Mouse (Mus musculus) A20 (cell line): Measurements from ENCODE around the gene Madd.

Source experiments
- DNase-seq: peaks from one replicate; pipeline ENCODE4 v3.0.0-alpha.2; 2011; ENCODE audit warnings: low read depth, low spot score

Madd gene

DNA sequence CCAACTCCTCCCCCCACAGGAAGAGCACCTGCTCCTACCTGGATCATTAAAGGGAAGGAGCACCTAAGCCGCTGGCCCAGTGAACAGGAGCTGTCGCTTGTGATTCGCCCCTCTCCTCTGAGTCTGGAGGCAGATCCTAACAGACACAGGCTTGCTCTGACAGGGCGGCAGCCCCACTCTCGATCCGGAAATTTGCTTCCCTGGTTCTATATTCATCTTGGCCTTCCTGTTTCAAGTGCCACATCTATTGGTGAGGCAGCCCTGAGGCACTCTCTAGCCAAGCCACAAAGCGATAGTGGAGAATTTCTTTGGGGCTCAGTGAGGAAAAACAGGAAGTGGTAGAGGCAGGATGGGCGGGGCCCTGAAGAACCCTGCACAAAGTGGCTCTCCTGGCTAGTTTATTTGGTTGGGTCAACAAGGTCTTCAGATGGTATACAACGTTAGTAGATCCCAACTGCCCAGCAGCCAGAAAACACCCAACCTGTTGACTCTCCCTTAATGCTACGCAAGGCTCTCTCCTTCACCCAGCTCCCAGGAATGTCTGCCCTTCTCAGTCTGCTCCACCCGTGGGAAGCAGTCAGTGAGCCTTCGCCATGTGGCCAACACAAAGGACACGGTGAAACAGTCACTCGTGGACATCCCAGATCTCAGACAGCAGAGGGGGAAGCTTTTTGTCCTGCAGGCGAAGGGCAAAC is at the start of gene Madd:
Gene Madd (minus strand): TSS at position 127 of the 695 bp plus-strand sequence.
- peak; percentile 77 for DNase-seq

DNA sequence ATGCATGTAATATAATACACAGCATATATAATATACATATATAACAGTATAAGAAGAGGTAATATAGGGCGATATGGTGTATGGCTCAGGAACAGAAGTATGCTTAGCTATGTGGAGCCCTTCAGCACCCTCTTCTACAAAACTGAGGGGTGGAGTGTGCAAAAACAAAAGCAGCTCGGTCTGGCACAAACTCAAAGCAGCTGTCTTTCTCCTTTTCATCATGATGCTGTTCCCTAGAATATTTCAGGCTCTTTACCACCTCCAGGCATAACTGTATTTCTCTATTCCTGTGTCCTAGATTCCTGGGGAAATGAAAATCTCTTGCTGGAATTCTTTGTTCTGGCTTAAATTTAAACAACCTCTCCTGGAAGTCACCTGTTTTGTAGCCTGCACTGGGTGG is 46.1 kb upstream of the Madd start:
- no peak for DNase-seq

DNA sequence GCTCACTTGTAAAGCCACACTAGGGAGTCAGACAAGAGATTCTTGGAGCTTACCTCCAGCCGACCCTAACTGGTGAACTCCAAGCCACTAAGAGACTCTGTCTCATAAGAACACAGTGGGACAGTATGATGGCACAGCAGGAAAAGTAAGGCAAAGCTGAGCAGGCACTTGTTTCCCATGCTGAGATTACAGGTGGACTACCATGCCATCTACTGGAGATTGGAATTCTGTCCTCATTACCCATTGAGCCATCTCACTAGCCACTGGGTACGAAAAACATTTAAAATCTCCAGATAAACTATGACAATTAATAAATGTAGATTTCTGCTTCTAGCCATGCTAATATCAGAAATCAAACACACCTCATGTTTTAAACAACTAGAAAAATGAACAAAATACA is 40.0 kb upstream of the Madd start:
- no peak for DNase-seq

DNA sequence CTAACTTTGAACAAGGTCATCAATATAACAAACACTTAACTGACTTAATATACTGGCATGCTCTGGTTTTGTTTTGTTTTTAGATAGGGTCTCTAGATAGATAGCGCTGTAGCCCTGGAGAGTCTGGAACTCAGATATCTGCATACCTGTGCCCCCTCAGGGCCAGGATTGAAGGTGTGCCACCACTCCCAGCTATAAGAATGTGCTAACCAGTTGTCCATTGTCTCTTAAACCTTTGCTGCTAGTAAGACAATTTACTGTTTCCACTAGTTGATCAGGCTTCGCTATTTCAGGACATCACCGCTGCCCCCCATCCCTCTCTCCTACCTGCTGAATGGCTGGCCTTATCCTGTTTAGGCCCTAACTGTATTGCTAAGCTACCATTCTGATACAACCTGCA is 36.9 kb upstream of the Madd start:
- no peak for DNase-seq

DNA sequence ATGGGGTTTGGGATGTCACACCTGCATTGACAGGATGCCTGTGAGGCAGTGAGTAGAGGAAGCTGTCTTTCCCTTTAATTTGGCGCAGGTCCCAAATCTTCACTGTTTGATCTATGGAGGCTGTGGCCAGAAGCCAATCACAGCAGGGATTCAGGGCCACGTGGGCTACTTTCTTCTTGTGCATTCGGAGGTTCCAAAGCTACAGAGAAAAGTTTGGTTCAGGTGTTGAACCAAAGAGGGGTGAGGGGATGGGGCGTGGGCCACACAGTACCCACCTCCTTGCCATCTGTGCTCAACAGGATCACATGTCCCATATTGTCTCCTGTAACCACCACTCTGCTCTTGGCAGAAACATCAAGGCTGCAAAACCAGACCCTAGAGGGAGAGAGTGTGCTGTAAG is 33.4 kb upstream of the Madd start:
- no peak for DNase-seq

DNA sequence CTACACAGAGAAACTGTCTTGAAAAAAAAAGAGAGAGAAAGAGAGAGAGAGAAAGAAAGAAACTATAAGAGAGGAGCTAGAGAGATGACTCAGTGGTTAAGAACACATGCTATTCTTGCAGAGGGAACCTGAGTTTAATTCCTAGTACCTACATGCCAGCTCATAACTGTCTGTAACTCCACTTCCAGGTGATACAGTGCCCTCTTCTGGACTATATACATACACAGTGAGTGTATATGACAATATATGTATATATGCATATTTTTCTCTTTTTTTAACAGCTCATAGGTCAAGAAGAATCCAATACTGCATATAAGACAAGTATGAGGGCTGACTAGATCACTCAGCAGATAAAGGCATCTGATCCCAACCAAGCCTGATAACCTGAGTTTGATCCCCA is 29.7 kb upstream of the Madd start:
- peak; percentile 17 for DNase-seq

DNA sequence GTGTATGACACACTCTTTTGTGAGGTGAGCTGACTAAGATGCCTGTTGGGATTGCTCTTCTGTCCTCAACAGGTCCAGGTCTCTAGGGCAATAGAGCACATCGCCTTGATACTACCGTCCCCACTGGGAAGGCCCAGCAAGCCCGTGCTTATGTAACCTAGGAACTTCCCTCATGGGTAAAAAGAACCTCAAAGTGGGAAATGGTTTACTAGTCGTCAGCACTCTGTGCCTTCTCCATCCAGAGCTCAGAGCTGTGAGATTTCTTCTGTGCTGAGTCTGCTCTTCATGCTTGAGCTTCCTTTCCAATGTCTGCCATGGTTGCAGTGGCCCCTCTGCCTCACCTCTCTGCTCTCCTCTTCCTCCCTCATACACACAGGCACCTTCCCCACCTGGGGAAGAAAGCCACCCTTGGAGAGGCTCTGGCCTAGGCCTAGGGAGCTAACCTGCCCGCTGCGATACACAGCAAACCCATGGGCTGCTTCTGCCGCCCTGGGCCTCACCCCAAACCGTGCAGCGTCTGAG is 22.7 kb upstream of the Madd start:
- no peak for DNase-seq

DNA sequence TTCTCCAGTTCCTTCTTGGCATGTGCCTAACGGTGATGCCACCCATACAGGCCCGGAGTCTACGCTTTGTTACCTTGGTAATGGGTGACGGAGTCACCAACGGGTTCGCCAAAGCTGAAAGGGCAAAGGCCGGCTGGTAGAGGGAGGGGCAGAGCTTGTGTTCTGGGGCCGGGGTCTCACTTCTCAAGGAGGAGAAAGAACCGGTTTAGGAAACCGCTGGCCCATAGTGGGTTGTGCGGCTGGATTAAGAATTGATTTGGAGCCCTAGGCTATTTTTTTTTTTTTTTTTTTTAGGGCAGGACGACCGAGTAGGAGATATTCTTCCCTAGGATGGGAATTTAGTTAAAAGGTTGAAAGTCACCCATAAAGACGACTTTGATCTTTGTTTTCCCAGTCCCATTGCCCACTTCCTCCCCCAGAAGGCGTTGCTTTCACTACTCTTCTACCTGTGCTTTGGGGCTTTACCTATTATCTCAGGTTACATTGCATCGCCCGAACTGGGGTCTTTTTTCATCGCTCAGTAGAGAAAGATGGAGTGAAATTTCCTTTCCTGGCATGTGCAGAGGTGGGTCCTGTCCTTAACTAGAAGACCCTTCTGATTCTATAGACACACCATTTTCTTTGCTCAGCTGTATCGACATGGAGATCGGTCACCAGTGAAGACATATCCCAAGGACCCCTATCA is 19.5 kb upstream of the Madd start:
- DNase-seq: no peak

DNA sequence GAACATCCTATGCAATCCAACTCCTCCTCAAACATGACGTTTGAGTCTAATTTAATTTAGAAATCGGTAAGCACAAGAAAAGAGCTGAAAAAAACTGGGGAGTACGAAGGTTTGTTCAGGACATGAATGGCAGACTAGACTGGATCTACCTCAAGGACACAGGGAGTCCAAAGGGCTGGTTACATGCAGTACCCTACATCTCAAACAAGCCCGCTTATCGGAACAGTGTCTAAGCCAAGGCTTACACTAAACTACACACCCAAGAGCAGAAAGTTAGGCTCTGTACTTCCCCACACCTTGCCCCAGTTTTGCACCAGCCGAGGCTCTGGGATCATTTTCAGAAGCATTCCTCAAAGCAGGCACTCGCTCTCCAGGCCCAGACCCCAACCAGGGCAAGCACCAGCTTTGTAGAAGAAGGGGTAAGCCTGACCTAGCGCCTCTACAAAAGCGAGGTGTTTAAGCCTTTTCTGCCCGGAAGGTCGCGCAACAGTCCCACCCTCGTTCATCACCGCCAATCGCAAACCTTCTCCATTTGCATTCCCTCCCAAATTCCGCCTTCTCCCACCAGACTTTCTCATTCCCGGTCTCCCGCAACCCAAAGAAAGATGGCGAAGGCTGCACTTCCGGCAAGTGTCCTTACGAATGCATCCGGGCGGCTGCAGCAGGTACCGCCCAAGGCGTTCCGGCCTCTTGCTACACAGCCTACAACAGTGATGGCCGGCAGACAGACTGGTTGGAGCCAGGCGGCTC is 18.8 kb upstream of the Madd start, which contains the start of the genes Nr1h3 and Acp2:
Gene Nr1h3 (minus strand): TSS at position 613 of the 750 bp plus-strand sequence.
Gene Acp2 (plus strand): TSS at position 664 of the 750 bp plus-strand sequence.
- DNase-seq: peak; percentile 95

DNA sequence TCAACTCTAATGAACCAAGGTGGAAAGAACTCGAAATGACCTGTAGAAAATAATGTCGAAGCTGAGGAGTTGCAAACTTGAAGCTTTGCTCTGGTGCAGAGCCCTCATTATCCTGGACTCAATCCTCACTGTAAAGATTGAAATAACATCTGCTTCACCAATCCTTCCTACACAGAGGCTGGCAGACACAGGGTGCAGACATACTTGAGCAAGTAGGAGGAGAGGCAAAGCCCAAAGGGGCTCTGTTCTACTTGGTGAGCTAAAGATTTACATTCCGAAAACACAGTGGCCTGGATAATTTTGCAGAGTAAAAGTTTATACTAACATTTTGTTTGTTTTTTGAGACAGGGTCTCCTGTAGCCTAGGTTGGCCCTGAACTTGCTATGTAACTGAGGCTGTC is 15.3 kb upstream of the Madd start:
- DNase-seq: no peak

DNA sequence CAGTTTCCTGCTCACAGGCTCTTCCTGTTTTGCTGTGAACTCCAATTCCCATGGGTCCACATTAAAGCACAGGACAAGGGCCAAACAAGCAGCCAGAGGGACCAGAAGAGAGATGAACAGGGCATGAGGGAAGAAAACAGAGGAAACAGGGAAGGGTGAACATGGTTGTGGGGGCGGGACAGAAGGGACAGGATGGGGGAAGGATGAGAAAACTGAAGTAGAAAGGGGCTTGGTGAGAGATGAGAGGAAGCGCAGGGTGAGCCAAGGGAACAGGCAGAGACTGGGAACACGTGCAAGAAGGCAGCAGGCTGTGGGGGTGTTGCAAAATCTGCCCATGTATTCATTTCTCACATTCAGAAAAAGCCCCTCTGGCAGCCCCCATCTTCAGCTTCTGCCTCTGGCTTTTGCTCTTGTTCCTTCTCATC is 13.0 kb upstream of the Madd start:
- no peak for DNase-seq

DNA sequence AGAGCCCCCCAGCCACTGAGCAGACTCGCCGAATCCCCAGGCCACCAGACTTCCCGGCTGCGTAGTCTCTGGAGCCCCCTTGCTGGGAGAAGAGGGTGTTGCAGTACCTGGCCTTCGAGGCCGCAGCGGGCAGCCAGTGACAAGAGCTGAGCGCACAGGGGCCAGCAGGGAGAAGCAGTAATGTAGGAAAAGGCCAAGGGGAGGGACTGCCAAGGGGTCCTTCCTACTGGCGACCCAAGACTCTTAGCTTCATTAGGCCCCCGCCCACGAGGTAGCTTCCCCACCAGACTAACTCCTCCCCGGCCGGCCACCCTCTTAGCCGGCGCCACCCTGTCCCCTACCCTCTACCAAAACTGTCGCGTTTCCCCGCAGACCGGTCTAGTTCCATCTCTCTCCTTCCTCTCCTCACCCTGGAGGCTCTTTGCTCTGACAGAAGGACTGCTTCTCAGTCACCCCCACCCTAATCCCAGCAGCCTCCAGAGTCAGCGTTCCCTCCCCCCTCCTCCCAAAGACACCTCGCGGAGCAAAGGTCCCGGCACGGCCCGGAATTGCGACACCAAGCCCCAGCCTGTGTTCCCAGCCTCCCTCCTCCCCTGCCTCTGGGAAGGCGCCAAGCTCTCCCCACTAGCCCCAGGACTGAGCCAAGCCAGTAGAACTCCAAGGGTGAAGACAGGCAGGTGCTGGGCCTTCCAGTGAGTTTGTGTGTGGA is 11.1 kb upstream of the Madd start:
- no peak for DNase-seq

DNA sequence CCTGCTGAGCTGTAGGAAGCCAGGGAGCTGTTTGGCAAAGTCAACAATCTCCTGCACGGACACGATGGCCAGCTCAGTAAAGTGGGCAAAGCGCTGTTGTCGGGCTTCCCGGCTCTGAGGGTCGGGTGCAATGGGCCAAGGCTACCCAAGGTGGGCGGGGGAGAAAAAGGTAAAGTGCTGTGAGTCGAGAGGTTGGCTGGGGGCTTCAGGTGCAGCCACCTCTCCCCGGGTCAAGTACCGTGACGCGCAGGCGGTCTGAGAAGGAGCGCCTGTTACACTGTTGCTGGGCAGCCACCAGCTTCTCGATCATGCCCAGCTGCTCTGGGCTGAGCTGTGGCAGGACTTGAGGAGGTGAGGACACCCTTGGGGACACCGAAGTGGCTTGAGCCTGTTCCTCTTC is 6.9 kb upstream of the Madd start:
- DNase-seq: peak; percentile 57

DNA sequence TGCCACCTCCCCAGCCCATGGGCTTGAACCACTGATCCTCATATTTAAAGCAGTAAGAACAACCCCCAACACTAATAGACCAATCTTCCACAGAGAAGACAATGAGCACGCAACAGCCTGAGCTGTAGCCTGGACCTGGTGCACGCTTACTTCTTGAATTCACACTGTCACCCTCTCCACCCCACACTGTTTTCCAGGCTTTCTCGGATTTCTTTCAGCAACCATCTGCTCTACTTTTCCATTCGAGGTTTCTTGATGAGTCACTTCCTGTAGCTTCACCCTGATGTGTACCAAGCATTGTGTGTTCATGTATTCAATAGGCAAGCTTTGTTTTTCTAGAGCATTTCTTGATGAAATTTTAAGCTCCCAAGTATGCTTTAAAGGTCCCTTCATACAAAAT is 3.8 kb upstream of the Madd start:
- no peak for DNase-seq

DNA sequence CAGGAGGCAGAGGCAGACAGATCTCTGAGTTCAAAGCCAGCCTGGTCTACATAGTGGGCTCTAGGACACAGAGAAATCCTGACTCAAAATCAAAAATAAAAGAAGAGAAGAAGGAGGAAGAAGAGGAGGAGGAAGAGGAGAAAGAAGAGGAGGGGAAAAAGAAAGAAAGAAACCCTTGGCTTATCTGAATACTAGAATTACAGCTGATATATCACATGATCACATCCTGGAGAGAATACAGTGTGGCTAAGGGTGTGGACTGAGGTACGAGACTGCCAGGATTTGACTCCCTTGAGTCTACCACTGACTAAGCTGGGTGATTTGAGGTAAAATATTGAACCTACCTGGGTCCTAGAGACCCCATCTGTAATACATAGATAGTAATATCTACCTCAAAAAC is 2.6 kb upstream of the Madd start:
- DNase-seq: no peak

DNA sequence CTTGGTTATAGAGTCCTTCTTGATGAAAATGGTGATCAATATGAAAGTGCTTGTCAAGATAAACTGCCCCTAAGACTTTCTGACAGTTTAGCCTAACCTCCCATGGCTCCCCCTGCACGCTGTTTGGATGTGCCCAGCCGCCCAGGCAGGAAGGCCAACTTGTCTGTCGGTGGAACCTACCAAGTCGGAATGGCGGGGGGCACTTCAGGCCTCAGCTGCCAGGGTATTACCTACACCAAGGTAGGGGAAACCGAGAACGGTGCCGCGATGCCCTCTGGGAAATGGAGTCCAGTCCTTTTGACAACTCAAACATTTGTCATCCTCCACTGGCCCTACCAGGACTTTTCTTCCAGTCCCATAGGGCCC is 506 bp downstream of the Madd start:
- peak; percentile 99 for DNase-seq

DNA sequence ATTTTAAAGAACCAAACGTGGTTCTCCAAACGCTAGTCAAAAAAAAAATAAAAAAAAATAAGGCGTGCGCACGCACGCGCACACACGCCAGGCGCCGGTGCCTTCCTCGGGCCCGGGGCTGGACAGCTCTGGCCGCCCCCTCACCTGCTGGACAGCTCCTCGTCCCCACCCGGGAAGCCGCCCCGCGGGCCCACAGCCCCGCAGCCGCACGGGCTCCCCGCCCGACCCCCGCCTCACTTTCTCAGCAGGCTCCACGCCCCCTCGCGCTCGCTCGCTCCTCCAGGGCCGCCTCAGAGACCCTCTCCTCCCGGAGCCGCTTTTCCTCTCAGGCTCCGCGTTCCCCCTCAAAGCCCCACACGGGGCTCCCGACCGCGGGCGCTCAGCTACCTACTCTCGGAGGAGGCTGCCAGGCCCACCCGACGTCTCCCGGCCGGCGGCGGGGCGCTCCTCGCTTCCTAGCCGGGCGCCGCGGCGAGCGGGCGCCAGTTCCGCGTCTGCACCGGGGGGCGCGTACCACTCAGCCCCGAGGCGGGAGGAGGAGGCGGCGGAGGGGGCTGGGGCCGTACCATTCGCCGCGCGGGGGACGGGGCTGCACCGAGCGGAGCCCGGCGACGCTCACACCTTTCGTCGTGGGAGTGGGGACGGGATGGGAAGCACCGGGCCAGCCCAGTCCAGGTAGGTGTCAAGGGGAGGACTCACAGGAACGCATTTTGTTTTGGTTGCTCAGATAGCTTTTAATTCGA is 1.1 kb downstream of the Madd start:
- DNase-seq: peak; percentile 95

DNA sequence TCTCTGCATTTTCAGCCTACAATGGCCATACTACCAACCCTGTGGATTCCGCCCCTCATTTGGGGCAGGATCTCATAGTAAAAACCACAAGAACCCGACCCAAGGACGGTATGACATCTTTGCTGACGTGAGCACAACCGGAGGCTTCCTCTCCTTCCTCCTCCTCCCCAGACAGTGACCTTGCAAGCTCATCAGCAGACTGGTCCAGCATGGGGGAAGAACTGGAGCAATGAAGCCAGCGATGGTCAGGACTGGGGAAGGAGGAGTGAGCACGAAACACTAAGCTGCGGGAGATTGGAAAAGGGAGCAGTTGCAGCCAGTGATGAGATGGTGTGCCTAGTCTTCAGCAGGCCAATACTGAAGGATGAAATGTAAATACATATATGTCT is 1.6 kb downstream of the Madd start:
- DNase-seq: no peak

DNA sequence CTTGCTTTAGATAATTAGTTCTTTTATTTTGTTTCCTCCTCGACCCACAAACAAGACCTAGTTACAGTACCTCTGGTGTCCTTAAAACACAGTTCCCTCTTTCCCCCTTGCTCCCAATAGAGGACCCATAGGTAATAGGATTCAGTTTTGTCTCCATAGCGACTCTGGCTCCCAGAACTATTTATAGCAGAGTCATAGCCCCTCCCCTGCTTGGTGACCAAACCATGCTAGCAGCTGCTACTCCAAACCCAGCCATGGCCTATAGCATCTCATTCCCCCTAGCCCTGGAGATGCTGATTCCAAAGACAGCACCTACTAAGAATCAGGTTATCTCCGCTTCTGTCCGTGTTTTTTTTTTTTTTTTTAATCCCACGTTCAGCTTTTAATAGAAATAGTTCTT is 2.9 kb downstream of the Madd start:
- no peak for DNase-seq

DNA sequence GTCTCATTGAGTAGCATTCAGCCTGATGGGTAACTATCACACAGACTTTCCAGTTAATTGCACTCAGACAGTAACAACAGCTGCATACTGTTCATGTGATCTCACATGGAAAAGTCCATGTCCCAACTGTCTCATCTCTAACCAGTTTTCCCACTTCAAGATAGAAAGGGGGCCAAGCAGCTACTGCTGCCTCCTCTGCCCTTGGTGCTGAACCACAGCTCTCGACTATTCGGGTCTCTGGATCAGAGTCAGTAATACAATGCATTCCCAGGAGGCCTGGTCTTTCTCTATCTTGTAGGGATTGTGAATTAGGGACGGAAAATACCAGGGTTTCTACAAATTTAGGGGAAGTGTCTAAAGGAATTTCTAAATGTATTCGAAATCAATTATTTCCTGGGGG is 3.8 kb downstream of the Madd start:
- no peak for DNase-seq

DNA sequence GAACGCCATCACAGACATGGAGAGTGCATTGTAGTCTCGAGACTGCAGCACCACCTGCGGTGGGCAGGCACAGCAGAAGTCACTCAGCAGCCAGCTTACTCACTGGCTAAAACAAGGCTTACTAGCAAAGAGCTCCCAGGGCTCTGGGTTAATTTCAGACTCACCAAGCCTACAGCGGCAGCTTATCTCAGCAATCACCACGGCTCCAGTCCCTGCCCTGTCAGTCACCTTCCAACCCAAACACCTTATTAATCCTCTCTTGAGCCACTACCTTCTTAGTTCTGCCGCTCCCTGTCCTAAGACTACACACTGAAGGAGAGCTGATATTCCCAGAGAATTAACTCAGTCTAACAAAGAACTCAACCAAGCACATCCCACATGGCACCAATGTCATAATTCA is 7.4 kb downstream of the Madd start:
- no peak for DNase-seq
